Mouse (Mus musculus) cerebral cortex, adult 2 months (tissue): ENCODE data around the gene Sbf1.

ENCODE experiments used
- WGBS: fragments of 180-500 bp; shearing (Covaris S2); methylation state at CpG from one replicate; pipeline ENCODE4 v1.1.7; 2018; 5-methylcytosine and 5-hydroxymethylcytosine counted together

The Sbf1 gene

GRCm38 (mm10) chr15:89282546-89282945 lies 32.6 kb downstream of the Sbf1 start:
- 76% methylated on average over 6 of the region's 6 CpGs for WGBS

GRCm38 (mm10) chr15:89277366-89277765 lies 37.7 kb downstream of the Sbf1 start:
- 77% methylated on average over 4 of the region's 4 CpGs for WGBS

GRCm38 (mm10) chr15:89275497-89275896 lies 39.6 kb downstream of the Sbf1 start:
- 90% methylated on average over 3 of the region's 3 CpGs for WGBS

- WGBS: 48% methylated on average over 5 of the region's 5 CpGs
These were observed 50.6 kb downstream of the Sbf1 start for GRCm38 (mm10) chr15:89264485-89264884.

GRCm38 (mm10) chr15:89258997-89259396 lies 56.1 kb downstream of the Sbf1 start:
- 92% methylated on average over 5 of the region's 5 CpGs for WGBS

- WGBS: 42% methylated on average over 4 of the region's 4 CpGs
These were observed 59.8 kb downstream of the Sbf1 start for GRCm38 (mm10) chr15:89255330-89255729.

- WGBS: 79% methylated on average over 6 of the region's 6 CpGs
These were observed 66.0 kb downstream of the Sbf1 start for GRCm38 (mm10) chr15:89249063-89249462.

GRCm38 (mm10) chr15:89241025-89241424 lies 74.1 kb downstream of the Sbf1 start:
- 60% methylated on average over 2 of the region's 2 CpGs for WGBS

GRCm38 (mm10) chr15:89239751-89240392 lies 75.2 kb downstream of the Sbf1 start:
- WGBS: 37% methylated on average over 3 of the region's 3 CpGs
